Mouse (Mus musculus): ENCODE measurements around the gene Gprin3. TPM values are rescaled to one million over a fixed set of nuclear protein-coding genes. Genes with fewer than 3 reads are reported as not detected.
"Not testable (repeated sequence)": the region's sequence is repeated elsewhere in the genome, so short reads cannot be mapped to it uniquely, and the experiment has no call there.

Gene Gprin3
- polyA plus RNA-seq, 1 experiment from 2014 or later = 0.04 TPM

- Histone ChIP-seq H3K4me1 (no peaks in the 10 kb centered on the region), H3K27ac (no peak overlapping the region), H3K4me3 (no peak overlapping the region), H3K36me3 (no peaks in the 10 kb centered on the region), H3K4me2 (no peak overlapping the region), H3K9me3 (replicated peaks) (no peaks in the 10 kb centered on the region), H3K9ac (no peak overlapping the region), H3K27me3 (replicated peaks) (no peaks in the 10 kb centered on the region)
- ATAC-seq = no peak
Observed at GRCm38 (mm10) chr6:59315868-59316267, 110.2 kb downstream of the Gprin3 start.

GRCm38 (mm10) chr6:59315090-59315489 lies 111.0 kb downstream of the Gprin3 start:
- Histone ChIP-seq H3K36me3 (no peaks in the 10 kb centered on the region), H3K9ac (no peak overlapping the region), H3K27me3 (replicated peaks) (no peaks in the 10 kb centered on the region), H3K9me3 (replicated peaks) (no peaks in the 10 kb centered on the region), H3K4me3 (no peak overlapping the region), H3K4me2 (no peak overlapping the region), H3K4me1 (no peaks in the 10 kb centered on the region), H3K27ac (no peak overlapping the region)
- ATAC-seq = no peak

- Histone ChIP-seq H3K4me1 (no peaks in the 10 kb centered on the region), H3K4me3 (no peak overlapping the region), H3K27me3 (replicated peaks) (no peaks in the 10 kb centered on the region), H3K27ac (no peak overlapping the region), H3K9ac (no peak overlapping the region), H3K9me3 (replicated peaks) (no peaks in the 10 kb centered on the region), H3K4me2 (no peak overlapping the region), H3K36me3 (no peaks in the 10 kb centered on the region)
- ATAC-seq = no peak
- 34% methylated on average over 2 of the region's 2 CpGs for WGBS (ENCODE audit: insufficient replicate concordance)
Observed at GRCm38 (mm10) chr6:59313162-59313561, 112.9 kb downstream of the Gprin3 start.

- 70% methylated on average over 2 of the region's 2 CpGs for WGBS (ENCODE audit: insufficient replicate concordance)
- no peak overlapping the region for H3K4me3 ChIP-seq
- no peaks in the 10 kb centered on the region for H3K36me3 ChIP-seq
- H3K9ac ChIP-seq = no peak overlapping the region
- no peaks in the 10 kb centered on the region for H3K27me3 ChIP-seq (replicated peaks)
- H3K27ac ChIP-seq = no peak overlapping the region
- ATAC-seq = no peak
- H3K9me3 ChIP-seq (replicated peaks) = no peaks in the 10 kb centered on the region
- H3K4me1 ChIP-seq = no peaks in the 10 kb centered on the region
- H3K4me2 ChIP-seq = no peak overlapping the region
Observed at GRCm38 (mm10) chr6:59311241-59311640, 114.9 kb downstream of the Gprin3 start.

- WGBS (ENCODE audit: insufficient replicate concordance) = 67% methylated on average over 2 of the region's 2 CpGs
- H3K36me3 ChIP-seq; H3K4me2 ChIP-seq; H3K27me3 ChIP-seq (replicated peaks); H3K9ac ChIP-seq; H3K4me3 ChIP-seq; H3K4me1 ChIP-seq; H3K9me3 ChIP-seq (replicated peaks); H3K27ac ChIP-seq; ATAC-seq: not testable (repeated sequence)
Observed at GRCm38 (mm10) chr6:59304235-59304942, 121.7 kb downstream of the Gprin3 start.

DNA sequence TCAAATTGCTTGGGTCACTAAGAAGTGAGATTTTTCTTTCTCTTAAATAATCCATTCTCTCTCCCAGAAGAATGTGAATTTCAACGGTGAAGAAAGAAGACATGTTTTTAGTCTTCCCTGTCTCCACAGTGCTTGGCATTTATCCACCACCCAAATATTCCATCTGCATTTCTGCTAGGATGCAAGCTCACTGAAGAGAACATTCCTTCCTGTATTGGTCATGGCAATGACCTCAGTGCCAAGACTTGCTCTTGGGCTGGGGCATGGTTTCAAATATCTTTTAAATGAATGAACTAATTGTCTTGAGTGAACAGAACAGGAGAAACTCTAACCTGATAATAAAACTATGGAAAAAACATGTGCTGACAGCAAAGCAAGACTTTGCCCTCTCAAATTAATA lies 123.1 kb downstream of the Gprin3 start:
- Histone ChIP-seq H3K4me2 (no peak overlapping the region), H3K4me1 (no peaks in the 10 kb centered on the region), H3K36me3 (no peaks in the 10 kb centered on the region), H3K4me3 (no peak overlapping the region), H3K27ac (no peak overlapping the region), H3K9me3 (replicated peaks) (no peaks in the 10 kb centered on the region), H3K27me3 (replicated peaks) (no peaks in the 10 kb centered on the region), H3K9ac (no peak overlapping the region)
- WGBS (ENCODE audit: insufficient replicate concordance) = 83% methylated on average over 1 of the region's 1 CpGs
- ATAC-seq = no peak

Other genes with a start within 250 kb of the Gprin3 start
- gene Tigd2, start 217.4 kb downstream of the Gprin3 start, polyA plus RNA-seq (2016; fragmentation: Nextera tagmentation; extraction: Ambion mirVana) = 3.7 and 4.4 TPM in 2 replicates

Measured in liver, embryonic 12.5 days (tissue).